Mouse (Mus musculus): ENCODE measurements around the gene Ykt6.
"Not testable (repeated sequence)": the region's sequence is repeated elsewhere in the genome, so short reads cannot be mapped to it uniquely, and the experiment has no call there.

The Ykt6 gene

DNA sequence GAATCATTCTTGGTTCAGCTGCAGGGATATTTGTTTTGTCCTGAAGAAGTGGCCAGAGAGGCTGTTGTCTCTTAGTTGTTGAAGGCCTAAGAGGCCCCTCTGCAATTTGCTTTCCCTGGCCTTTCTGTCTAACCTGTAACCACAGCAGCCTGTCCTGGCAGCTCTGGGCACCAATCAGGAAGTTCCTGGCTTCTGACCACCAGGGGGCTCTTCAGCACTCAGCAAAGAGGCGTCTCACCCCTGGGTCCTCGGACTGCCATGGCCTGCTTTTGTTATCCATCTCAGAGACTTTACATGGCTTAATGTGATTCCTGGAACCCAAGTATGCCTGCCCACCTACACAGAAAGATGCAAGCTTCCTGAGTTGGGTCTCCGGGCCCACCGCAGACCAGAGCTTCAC, 35.4 kb downstream of the Ykt6 start:
- peak; percentile 58 for DNase-seq (ENCODE audit: low read depth)

DNA sequence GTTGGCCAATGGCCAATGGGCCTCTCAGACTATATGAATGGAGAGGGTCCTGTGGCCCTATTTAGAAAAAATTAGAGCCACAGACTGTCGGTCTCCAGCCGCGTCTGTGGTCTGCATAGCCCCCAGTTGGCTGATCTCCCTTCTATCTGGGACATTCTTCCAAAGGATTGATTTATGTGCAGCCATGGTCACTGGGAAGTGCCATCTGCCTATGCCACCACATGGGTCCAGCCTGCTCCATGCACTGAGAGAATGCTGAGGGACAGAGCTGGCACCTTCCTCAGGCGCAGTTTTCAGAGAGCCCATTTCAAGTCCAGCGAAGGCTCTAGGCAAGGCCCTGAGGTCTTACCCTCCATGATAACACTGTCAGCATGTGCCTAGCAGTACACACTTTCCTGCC, 38.7 kb downstream of the Ykt6 start:
- no peak for DNase-seq (ENCODE audit: low read depth)

GRCm38 (mm10) chr11:5994880-5995279, 39.4 kb downstream of the Ykt6 start:
- DNase-seq (ENCODE audit: low read depth), result no peak

GRCm38 (mm10) chr11:5995989-5996388, 40.5 kb downstream of the Ykt6 start:
- peak; percentile 71 for DNase-seq (ENCODE audit: low read depth)

DNA sequence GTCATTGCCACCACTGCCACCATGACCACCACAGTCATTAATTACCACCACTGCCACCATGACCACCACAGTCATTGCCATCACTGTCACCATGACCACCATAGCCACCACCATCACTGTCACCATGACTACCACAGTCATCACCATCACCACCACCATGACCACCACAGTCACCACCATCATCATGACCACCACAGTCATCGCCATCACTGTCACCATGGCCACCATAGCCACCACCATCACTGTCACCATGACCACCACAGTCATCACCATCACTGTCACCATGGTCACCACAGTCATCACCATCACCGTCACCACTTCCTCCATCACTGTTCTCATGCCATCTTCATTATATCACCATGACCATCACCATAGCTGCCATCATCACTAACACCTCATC, 43.0 kb downstream of the Ykt6 start:
- no peak for DNase-seq (ENCODE audit: low read depth)

DNA sequence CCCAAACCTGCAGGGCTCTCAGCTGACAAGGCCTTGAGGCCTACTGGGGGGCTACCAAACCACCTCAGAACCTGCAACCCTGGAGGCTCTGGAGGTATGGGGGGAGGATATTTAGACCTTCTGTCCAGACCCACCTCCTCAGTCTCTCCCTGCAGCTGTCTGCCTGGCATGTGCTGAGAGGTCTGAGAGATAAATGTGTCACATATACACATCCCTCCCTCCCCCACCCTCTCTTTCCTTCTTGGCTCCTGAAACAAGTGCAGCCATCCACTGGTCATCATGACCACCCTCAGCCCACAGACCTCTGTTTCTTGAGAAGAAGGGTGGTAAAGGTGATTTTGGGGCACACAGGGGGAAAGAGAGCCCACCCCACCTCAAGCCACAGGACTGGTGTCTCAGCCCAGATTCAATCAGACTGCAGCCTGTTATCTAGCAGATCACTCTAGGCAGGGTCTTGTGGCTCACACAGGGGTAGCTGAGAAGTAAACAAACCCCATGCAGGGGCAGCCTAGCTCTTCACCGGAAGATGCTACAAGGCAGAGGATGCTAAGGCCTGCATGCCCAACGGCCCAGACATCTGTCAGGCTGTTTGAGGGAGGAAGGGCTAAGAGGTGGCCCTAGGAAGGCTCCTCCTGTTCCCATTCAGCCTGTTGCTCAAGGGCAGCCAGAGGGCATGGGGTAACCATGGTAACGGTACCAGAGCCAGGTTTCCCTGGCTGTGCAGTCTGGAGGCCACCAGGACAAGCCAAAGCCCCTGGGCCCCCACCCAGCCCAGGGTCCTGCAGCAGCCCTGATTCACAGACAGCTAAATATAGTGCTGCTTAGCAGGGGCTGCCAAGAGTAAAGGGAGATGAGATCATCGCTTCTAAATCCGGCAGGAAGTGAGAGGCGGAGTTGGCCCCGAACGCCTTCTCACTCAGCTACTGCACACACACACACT, 44.6 kb downstream of the Ykt6 start:
- peak; percentile 44 for DNase-seq (ENCODE audit: low read depth)

DNA sequence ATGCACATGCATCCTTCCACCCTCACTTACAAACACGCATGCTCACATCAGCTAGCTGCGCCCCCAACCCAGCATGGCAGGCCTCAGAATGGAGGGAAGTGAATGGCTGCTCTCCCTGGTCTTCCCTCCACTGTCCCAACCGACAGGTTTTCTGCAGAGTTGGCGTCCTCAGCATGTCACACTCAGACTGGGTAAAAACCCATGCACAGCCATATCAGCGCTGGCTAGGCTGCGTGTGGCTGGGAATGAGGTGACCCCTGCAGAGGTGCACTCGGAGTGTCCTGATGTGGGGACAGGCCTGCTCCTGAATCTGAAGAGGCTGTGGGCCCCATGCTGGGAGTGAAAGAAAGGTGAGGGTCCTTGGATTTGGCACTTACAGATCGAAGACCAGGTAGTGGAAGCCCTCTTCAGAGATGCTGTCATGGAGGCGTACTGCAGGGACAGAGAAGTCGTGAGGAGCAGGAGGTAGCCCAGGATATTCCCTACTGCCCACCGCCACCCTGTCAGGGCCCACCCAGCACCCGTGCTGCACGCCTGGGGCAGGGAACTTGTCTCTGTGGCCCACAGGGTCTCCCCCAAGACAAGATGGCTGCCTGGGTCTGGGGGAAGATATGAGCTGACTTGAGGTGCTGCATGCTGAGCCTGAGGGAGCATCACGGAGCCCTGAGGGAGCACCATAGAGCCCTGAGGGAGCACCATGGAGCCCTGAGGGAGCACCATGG, 45.6 kb downstream of the Ykt6 start:
- no peak for DNase-seq (ENCODE audit: low read depth)

DNA sequence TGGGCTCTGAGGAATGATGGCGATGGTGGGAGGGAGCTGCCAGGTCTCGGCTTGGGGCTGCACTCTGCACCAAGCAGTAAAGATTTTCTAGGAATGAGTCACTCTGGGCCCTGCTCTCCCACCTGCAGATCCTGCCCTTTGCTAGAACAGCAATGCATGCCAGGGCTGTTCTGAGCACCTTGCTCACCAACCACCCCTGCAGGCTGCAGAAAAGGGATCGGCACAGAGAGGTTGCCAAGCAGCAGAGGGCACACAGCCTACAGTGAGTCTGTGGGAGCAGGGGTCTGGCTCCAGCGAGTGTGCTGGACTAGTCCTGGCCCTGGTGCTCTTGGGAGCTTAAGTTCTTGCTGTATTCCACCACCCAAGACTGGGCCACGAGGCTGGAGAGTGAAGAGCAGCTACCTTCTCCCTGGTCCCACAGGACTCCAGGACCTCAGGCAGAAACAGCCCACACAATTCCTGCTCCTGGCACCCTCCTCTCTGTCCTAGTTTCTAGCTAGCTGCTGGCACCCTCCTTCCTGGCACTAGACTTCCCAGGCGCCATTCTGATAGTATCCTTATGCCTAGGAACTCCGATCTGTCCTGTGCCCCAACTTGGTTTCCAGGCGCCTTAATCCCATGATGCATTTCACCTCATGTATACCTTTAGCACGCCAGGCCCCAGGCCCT, 46.6 kb downstream of the Ykt6 start:
- no peak for DNase-seq (ENCODE audit: low read depth)

GRCm38 (mm10) chr11:6003046-6003639, 47.6 kb downstream of the Ykt6 start:
- DNase-seq (ENCODE audit: low read depth), result no peak

- not testable (repeated sequence) for DNase-seq (ENCODE audit: low read depth)
These were observed 50.0 kb downstream of the Ykt6 start for GRCm38 (mm10) chr11:6005374-6006043.

GRCm38 (mm10) chr11:6006351-6007009, 51.0 kb downstream of the Ykt6 start:
- not testable (repeated sequence) for DNase-seq (ENCODE audit: low read depth)

DNA sequence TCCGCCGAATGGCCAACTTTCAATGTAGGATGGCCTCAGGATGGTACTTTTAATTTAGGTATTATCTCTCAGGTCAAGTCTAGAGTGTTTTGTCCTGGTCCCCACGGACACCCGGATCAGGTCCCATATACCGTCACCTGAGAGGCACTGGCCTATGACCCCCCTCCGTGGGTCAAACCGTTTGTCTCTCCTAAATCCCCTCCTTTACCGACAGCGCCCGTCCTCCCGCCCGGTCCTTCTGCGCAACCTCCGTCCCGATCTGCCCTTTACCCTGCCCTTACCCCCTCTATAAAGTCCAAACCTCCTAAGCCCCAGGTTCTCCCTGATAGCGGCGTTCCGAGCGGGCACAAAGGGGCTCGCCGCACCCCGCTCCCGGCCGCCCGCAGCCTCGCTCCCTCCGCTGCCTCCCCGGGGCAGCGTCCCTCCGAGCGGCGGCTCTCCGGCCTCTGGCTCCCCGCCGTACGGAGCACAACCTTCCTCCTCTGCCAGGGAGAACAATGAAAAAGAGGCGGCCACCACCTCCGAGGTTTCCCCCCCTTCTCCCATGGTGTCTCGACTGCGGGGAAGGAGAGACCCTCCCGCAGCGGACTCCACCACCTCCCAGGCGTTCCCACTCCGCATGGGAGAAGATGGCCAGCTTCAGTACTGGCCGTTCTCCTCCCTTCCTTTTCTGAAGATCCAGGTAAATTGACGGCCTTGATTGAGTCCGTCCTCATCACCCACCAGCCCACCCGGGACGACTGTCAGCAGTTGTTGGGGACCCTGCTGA, 51.7 kb downstream of the Ykt6 start:
- not testable (repeated sequence) for DNase-seq (ENCODE audit: low read depth)

GRCm38 (mm10) chr11:6007779-6008128, 52.3 kb downstream of the Ykt6 start:
- not testable (repeated sequence) for DNase-seq (ENCODE audit: low read depth)

DNA sequence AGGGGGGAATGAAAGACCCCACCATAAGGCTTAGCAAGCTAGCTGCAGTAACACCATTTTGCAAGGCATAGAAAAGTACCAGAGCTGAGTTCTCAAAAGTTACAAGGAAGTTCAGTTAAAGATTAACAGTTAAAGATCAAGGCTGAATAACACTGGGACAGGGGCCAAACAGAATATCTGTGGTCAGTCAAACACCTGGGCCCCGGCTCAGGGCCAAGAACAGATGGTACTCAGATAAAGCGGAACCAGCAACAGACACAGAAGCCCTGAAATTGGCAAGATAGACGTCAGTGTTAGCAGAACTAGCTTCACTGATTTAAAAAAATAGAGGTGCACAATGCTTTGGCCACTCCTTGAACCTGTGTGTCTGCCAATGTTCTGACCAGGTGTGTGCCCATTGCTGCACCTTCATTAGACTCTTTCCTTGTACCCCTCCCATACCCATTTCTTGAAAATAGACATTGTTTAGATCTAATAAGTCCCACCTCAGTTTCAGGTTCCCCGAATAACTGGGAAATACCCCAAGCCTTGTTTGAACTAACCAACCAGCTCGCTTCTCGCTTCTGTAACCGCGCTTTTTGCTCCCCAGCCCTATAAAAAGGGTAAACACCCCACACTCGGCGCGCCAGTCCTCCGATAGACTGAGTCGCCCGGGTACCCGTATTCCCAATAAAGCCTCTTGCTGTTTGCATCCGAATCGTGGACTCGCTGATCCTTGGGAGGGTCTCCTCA, 55.4 kb downstream of the Ykt6 start:
- not testable (repeated sequence) for DNase-seq (ENCODE audit: low read depth)

DNA sequence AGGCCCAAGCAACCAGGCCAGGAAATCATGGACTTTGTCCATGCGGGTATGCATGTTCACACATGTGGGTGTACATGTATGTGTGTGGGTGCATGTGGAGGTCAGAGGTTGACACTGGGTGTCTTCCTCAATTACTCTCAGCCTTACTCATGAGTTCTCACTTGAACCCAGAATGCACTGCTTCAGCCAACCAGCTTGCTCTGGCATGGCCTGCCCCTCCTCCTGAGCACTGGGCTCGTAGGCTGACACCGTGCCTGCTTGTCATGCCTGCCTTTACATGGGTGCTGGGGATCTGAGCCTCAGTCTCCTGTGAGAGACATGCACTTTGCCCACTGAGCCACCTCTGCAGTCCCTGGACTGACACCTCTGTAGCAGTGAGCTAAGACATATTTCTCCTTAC, 56.4 kb downstream of the Ykt6 start:
- no peak for DNase-seq (ENCODE audit: low read depth)

- DNase-seq (ENCODE audit: low read depth), result no peak
These were observed 57.9 kb downstream of the Ykt6 start for GRCm38 (mm10) chr11:6013359-6013758.

DNA sequence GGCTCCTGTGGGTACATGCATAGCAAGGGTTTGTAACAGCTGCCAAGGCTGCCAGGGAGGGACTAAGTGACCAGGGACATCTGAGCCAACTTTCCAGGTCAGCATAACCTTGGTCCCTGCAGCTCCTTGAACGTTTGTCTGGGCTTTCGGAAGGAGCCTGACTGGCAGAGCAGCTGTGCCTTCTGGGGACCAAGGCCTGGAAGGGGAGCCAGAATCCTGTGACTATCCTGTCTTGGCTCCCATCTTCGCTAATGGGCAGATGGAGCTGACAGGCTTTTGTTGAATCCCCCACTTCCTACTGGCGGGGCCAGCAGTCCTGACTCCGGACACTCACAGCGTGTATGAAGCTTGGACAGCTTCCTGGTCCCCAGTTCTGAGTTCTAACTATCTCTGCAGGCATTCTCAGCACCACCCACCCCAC, 59.5 kb downstream of the Ykt6 start:
- no peak for DNase-seq (ENCODE audit: low read depth)

- DNase-seq (ENCODE audit: low read depth), result no peak
These were observed 60.9 kb downstream of the Ykt6 start for GRCm38 (mm10) chr11:6016368-6016767.

DNA sequence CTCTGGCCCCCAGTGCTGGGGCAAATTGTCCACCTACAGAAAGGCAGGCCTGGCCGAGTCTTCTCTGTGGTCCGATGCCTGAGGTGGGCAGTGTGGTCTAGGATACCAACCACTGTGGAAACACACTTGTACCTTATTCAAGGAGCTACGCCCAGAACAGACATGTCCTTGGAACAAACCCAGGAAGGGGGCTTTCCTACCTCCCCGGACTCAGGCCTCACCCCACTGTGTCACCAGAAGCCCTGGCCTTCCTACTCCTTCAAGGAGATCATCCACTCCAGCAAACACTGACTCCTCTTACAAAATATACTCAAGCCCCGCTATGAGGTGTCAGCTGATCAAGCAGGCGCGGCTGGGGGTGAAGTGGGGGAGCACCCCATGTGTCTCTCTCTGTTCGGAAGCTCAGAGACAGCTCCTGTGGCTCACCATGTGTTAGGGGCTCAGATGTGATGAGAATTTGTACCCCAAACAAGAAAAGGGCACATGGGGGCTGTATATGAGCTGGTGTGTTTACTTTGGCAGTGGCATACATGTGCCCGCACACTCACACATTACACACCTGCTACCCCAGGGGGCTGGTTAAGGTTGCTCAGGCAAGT, 61.4 kb downstream of the Ykt6 start:
- DNase-seq (ENCODE audit: low read depth), result no peak

Measured in c-Kit-positive CD71-negative TER-119-negative erythroid progenitor cells, embryonic 14.5 days (primary cell).